Mouse (Mus musculus): Measurements from ENCODE around the gene Aff3. TPM values are rescaled to one million over a fixed set of nuclear protein-coding genes. Genes with fewer than 3 reads are reported as not detected.

The Aff3 gene
- polyA plus RNA-seq, 1 experiment from 2014 or later = 9.6 TPM

DNA sequence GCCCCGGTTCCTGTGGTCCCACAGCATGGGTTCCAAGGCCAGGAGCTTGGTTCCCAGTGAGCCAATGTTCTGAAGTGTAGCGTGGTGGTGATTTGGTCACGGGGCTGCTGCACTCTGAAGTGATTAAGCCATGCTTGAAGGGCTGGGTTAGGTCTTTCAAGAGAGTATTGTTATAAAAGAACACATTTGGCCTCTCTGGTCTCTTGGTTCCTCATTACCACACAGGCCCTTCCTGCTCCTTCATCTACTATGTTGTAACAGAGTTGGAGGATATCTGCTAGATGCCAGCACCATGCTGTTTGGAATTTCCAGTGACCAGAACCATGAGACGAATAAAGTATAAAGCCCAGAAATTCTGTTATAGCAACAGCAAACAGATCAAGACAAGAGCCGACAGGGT is 431.6 kb downstream of the Aff3 start:
- no peak for ATAC-seq
- Histone ChIP-seq H3K4me2 (ENCODE audit: low read length) (no peak overlapping the region), H3K4me1 (ENCODE audit: control insufficient read depth, insufficient read depth, low read length) (peaks cover 2% of the 10 kb centered on the region; the same call in 1 of the 2 replicates), H3K27me3 (ENCODE audit: control insufficient read depth, insufficient read depth, low read depth, low read length) (no peaks in the 10 kb centered on the region), H3K9ac (ENCODE audit: low read depth, low read length) (no peak overlapping the region), H3K4me3 (ENCODE audit: low read depth, low read length) (no peak overlapping the region), H3K9me3 (replicated peaks; ENCODE audit: control insufficient read depth, low read length, poor library complexity, severe bottlenecking) (no peaks in the 10 kb centered on the region), H3K36me3 (ENCODE audit: control insufficient read depth, insufficient read depth, low read length) (no peaks in the 10 kb centered on the region), H3K27ac (ENCODE audit: low read length) (no peak overlapping the region)
- 83% methylated on average over 5 of the region's 5 CpGs for WGBS

GRCm38 (mm10) chr1:38230041-38230440 is 434.7 kb downstream of the Aff3 start:
- Histone ChIP-seq H3K9me3 (replicated peaks; ENCODE audit: control insufficient read depth, low read length, poor library complexity, severe bottlenecking) (peaks cover 11% of the 10 kb centered on the region; the same call in 1 of the 2 replicates), H3K4me1 (ENCODE audit: control insufficient read depth, insufficient read depth, low read length) (no peaks in the 10 kb centered on the region), H3K9ac (ENCODE audit: low read depth, low read length) (no peak overlapping the region), H3K36me3 (ENCODE audit: control insufficient read depth, insufficient read depth, low read length) (peaks cover 2% of the 10 kb centered on the region; the same call in 1 of the 2 replicates), H3K4me3 (ENCODE audit: low read depth, low read length) (no peak overlapping the region), H3K27ac (ENCODE audit: low read length) (no peak overlapping the region), H3K27me3 (ENCODE audit: control insufficient read depth, insufficient read depth, low read depth, low read length) (no peaks in the 10 kb centered on the region), H3K4me2 (ENCODE audit: low read length) (no peak overlapping the region)
- ATAC-seq = no peak
- WGBS = 73% methylated on average over 8 of the region's 8 CpGs

GRCm38 (mm10) chr1:38228806-38229205 is 435.9 kb downstream of the Aff3 start:
- Histone ChIP-seq H3K9me3 (replicated peaks; ENCODE audit: control insufficient read depth, low read length, poor library complexity, severe bottlenecking) (peaks cover 18% of the 10 kb centered on the region), H3K4me1 (ENCODE audit: control insufficient read depth, insufficient read depth, low read length) (no peaks in the 10 kb centered on the region), H3K27me3 (ENCODE audit: control insufficient read depth, insufficient read depth, low read depth, low read length) (no peaks in the 10 kb centered on the region), H3K27ac (ENCODE audit: low read length) (no peak overlapping the region), H3K4me2 (ENCODE audit: low read length) (no peak overlapping the region), H3K9ac (ENCODE audit: low read depth, low read length) (no peak overlapping the region), H3K4me3 (ENCODE audit: low read depth, low read length) (no peak overlapping the region), H3K36me3 (ENCODE audit: control insufficient read depth, insufficient read depth, low read length) (peaks cover 9% of the 10 kb centered on the region; the same call in 1 of the 2 replicates)
- no peak for ATAC-seq
- WGBS = 92% methylated on average over 4 of the region's 4 CpGs

GRCm38 (mm10) chr1:38225166-38225565 is 439.6 kb downstream of the Aff3 start:
- no peaks in the 10 kb centered on the region for H3K27me3 ChIP-seq (ENCODE audit: control insufficient read depth, insufficient read depth, low read depth, low read length)
- peaks cover 9% of the 10 kb centered on the region; the same call in 1 of the 2 replicates for H3K36me3 ChIP-seq (ENCODE audit: control insufficient read depth, insufficient read depth, low read length)
- no peak overlapping the region for H3K4me2 ChIP-seq (ENCODE audit: low read length)
- no peak overlapping the region for H3K27ac ChIP-seq (ENCODE audit: low read length)
- no peak for ATAC-seq
- no peaks in the 10 kb centered on the region for H3K4me1 ChIP-seq (ENCODE audit: control insufficient read depth, insufficient read depth, low read length)
- peaks cover 23% of the 10 kb centered on the region for H3K9me3 ChIP-seq (replicated peaks; ENCODE audit: control insufficient read depth, low read length, poor library complexity, severe bottlenecking)
- 94% methylated on average over 3 of the region's 3 CpGs for WGBS
- no peak overlapping the region for H3K9ac ChIP-seq (ENCODE audit: low read depth, low read length)
- H3K4me3 ChIP-seq (ENCODE audit: low read depth, low read length) = no peak overlapping the region

- Histone ChIP-seq H3K9me3 (replicated peaks; ENCODE audit: control insufficient read depth, low read length, poor library complexity, severe bottlenecking) (peaks cover 20% of the 10 kb centered on the region), H3K27ac (ENCODE audit: low read length) (no peak overlapping the region), H3K4me3 (ENCODE audit: low read depth, low read length) (no peak overlapping the region), H3K36me3 (ENCODE audit: control insufficient read depth, insufficient read depth, low read length) (peaks cover 9% of the 10 kb centered on the region; the same call in 1 of the 2 replicates), H3K9ac (ENCODE audit: low read depth, low read length) (no peak overlapping the region), H3K27me3 (ENCODE audit: control insufficient read depth, insufficient read depth, low read depth, low read length) (no peaks in the 10 kb centered on the region), H3K4me2 (ENCODE audit: low read length) (no peak overlapping the region), H3K4me1 (ENCODE audit: control insufficient read depth, insufficient read depth, low read length) (no peaks in the 10 kb centered on the region)
- ATAC-seq = no peak
- 85% methylated on average over 1 of the region's 1 CpGs for WGBS
These were observed 442.6 kb downstream of the Aff3 start for GRCm38 (mm10) chr1:38222160-38222559.

GRCm38 (mm10) chr1:38221431-38221830 is 443.3 kb downstream of the Aff3 start:
- ATAC-seq = no peak
- Histone ChIP-seq H3K9ac (ENCODE audit: low read depth, low read length) (no peak overlapping the region), H3K9me3 (replicated peaks; ENCODE audit: control insufficient read depth, low read length, poor library complexity, severe bottlenecking) (peaks cover 16% of the 10 kb centered on the region), H3K27ac (ENCODE audit: low read length) (no peak overlapping the region), H3K4me1 (ENCODE audit: control insufficient read depth, insufficient read depth, low read length) (no peaks in the 10 kb centered on the region), H3K27me3 (ENCODE audit: control insufficient read depth, insufficient read depth, low read depth, low read length) (no peaks in the 10 kb centered on the region), H3K4me2 (ENCODE audit: low read length) (no peak overlapping the region), H3K36me3 (ENCODE audit: control insufficient read depth, insufficient read depth, low read length) (peaks cover 9% of the 10 kb centered on the region; the same call in 1 of the 2 replicates), H3K4me3 (ENCODE audit: low read depth, low read length) (no peak overlapping the region)
- WGBS = 89% methylated on average over 8 of the region's 8 CpGs

DNA sequence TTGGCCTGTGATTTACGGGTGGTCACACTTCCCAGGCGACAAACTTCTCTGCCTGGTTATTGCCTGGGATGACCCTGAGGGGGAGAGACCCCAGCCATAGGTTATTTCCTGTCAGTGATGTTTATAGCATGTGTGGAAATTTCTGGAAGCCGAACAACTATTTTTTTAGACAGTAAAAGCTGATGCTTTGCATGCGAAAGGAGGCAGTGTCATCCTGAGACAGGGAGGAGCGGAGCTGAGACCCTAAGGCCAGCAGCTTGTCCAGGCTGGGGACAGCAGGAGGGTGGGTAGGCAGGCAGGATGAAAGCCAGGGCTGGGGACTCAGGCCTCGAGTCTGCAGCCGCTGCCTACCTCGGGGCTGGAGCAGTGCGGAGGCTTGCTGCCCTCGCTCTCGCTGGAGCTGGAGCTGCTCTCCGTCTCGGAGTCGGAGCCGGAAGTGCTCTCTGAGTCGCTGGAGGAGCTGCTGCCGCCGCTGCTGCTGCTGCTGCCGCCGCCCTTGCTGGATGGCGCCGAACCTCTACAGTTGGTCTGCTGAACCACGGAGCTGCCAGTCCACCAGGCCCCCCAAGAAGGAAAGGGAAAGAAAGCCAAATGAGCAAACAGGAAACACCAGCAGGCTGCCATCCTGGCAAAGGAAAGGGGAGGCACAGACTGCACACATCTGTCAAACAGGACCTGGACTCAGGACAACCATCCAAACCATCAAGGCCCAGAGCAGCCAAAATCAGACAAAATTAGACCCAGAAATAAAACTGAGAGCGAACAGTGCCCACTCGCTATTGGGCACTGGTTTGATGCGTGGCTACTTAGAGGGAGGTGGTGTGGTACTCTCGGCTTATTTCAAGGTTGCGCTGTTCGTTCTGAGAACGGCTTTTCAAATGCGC is 446.6 kb downstream of the Aff3 start:
- ATAC-seq = no peak
- Histone ChIP-seq H3K4me1 (ENCODE audit: control insufficient read depth, insufficient read depth, low read length) (no peaks in the 10 kb centered on the region), H3K4me2 (ENCODE audit: low read length) (no peak overlapping the region), H3K27ac (ENCODE audit: low read length) (no peak overlapping the region), H3K27me3 (ENCODE audit: control insufficient read depth, insufficient read depth, low read depth, low read length) (no peaks in the 10 kb centered on the region), H3K36me3 (ENCODE audit: control insufficient read depth, insufficient read depth, low read length) (no peaks in the 10 kb centered on the region), H3K4me3 (ENCODE audit: low read depth, low read length) (no peak overlapping the region), H3K9me3 (replicated peaks; ENCODE audit: control insufficient read depth, low read length, poor library complexity, severe bottlenecking) (peaks cover 5% of the 10 kb centered on the region; the same call in 1 of the 2 replicates), H3K9ac (ENCODE audit: low read depth, low read length) (0 out of 2 replicates have a peak overlapping the region, but pooled peaks have one; percentile 25)
- 74% methylated on average over 31 of the region's 31 CpGs for WGBS

DNA sequence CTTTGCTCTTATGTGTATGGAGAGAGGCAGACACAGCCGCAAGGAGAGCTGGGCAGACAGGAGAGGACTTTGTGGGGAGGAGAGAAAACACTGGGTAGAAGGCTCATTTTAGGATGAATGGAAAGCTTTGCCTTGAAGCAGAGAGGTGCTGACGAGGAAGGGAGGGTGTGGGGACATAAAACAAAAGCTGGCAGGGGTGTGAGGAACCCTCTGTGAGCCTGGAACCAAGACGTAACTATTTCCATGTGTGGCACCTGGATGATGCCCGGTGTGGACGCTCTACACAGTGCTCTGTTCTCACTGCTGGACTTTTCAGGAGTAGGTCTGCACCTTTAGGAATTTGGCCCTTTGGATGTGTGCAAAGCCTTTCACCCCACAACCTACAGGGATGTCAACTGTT is 447.7 kb downstream of the Aff3 start:
- Histone ChIP-seq H3K4me2 (ENCODE audit: low read length) (no peak overlapping the region), H3K27ac (ENCODE audit: low read length) (no peak overlapping the region), H3K27me3 (ENCODE audit: control insufficient read depth, insufficient read depth, low read depth, low read length) (no peaks in the 10 kb centered on the region), H3K9me3 (replicated peaks; ENCODE audit: control insufficient read depth, low read length, poor library complexity, severe bottlenecking) (no peaks in the 10 kb centered on the region), H3K4me3 (ENCODE audit: low read depth, low read length) (no peak overlapping the region), H3K36me3 (ENCODE audit: control insufficient read depth, insufficient read depth, low read length) (no peaks in the 10 kb centered on the region), H3K4me1 (ENCODE audit: control insufficient read depth, insufficient read depth, low read length) (no peaks in the 10 kb centered on the region), H3K9ac (ENCODE audit: low read depth, low read length) (no peak overlapping the region)
- 78% methylated on average over 5 of the region's 5 CpGs for WGBS
- ATAC-seq = no peak

GRCm38 (mm10) chr1:38213377-38213776 is 451.4 kb downstream of the Aff3 start:
- Histone ChIP-seq H3K27ac (ENCODE audit: low read length) (no peak overlapping the region), H3K9ac (ENCODE audit: low read depth, low read length) (no peak overlapping the region), H3K4me3 (ENCODE audit: low read depth, low read length) (no peak overlapping the region), H3K9me3 (replicated peaks; ENCODE audit: control insufficient read depth, low read length, poor library complexity, severe bottlenecking) (no peaks in the 10 kb centered on the region), H3K4me2 (ENCODE audit: low read length) (no peak overlapping the region), H3K4me1 (ENCODE audit: control insufficient read depth, insufficient read depth, low read length) (no peaks in the 10 kb centered on the region; the same call in 1 of the 2 replicates), H3K36me3 (ENCODE audit: control insufficient read depth, insufficient read depth, low read length) (no peaks in the 10 kb centered on the region), H3K27me3 (ENCODE audit: control insufficient read depth, insufficient read depth, low read depth, low read length) (no peaks in the 10 kb centered on the region)
- no peak for ATAC-seq
- WGBS = 56% methylated on average over 3 of the region's 3 CpGs

Measured in midbrain, embryonic 16.5 days (tissue).